Mouse (Mus musculus): ENCODE measurements around the gene Iqschfp.

Iqschfp gene

GRCm38 (mm10) chr3:68615042-68615810 lies 723.2 kb downstream of the Iqschfp start:
- peak in 1 of 2 experiments; percentile 20 for DNase-seq

DNA sequence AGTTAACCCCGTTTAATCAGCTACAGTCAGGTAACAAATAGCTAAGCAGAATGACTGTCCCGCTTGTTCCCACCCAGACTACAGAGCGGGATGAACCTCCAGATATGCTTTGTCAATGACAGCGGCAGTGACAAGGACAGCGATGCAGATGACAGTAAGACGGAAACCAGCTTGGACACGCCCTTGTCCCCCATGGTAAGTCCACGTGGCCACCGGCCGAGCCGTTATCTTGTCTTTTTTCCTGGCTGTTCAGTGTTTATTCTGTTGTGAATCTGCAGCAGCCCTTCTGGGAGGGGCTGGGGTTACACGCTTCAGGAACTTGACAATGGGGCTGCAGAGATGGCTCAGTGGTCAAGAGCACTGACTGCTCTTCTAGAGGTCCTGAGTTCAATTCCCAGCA lies 724.3 kb downstream of the Iqschfp start:
- peak in 1 of 2 experiments; percentile 32 for DNase-seq

GRCm38 (mm10) chr3:68617708-68618107 lies 725.7 kb downstream of the Iqschfp start:
- no peak for DNase-seq

DNA sequence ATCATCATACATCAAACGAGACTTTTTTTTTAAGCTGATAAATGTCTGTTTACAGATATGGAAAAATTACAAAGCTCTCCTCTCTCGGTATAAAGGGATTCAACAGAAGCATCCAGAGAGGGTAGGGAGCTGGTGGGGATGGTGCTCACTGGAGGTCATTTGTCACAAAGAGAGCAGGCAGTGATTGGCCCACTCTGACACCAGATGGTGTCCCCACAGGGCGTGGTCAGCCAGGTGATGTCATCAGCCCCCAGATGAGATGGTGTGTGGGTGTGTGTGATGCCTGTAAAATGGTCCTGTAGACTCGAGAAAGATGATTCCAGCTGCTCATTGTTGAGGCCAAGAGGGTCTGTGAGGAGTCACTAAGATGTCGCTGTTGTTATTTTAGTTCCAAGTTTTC lies 727.1 kb downstream of the Iqschfp start:
- no peak for DNase-seq

GRCm38 (mm10) chr3:68621971-68622370 lies 729.9 kb downstream of the Iqschfp start:
- no peak for DNase-seq

GRCm38 (mm10) chr3:68623036-68623435 lies 731.0 kb downstream of the Iqschfp start:
- DNase-seq: no peak

DNA sequence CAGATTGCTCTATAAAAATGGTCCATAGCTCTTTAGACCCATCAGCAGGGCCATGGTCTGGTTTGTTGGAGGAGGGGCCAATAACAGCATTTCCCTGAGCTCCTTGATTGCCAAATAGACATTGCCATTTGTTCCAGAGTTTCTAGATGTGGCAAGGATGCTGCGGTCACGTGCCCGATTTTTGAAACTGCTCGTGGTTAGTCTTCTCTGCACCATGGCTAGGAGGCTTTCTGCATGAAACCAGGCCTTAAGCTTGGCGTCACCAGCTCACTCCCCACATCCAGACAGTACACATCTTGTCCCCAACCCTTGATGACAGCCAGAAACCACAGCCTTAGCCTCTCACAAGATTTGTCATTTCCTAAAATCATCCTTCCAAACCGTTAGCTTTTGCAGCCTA lies 732.4 kb downstream of the Iqschfp start:
- no peak for DNase-seq

DNA sequence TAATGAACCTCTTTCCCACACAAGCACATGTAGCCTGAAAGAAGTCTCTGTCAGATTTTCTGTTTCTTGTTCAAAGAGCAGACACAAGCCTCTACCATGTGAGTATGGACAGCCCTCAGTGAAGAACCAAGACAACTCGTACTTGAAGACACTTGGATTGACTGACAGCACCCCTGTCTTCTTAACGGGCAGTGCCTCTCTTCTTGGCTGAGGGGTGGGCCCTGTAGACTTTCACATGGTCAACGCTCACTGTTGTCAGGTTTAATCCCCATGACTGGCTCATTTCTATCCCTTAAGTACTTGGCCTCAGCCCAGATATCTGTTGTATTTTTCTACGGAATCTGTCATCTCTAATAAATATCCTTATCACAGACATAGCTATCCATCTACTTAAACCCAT lies 738.2 kb downstream of the Iqschfp start:
- no peak for DNase-seq

DNA sequence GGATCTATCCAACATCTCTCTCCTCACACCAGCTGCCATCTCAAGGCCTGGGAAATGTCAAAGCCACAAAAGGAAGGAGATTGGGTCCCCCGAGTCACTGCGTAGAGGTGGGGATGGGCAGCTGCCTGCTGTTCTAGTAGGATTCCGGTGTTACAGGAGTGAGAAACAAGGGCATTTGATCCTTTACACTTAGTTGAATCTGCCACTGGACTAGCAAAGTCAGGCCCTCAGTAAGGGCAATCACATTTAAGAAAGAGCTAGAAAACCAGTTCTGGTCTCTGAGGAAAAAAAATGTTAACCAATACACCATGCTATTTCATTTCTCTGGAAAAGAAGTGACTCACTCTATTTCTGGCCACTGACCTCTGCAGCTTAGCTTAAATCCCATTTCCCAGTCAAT lies 738.8 kb downstream of the Iqschfp start:
- DNase-seq: no peak

GRCm38 (mm10) chr3:68632714-68633113 lies 740.7 kb downstream of the Iqschfp start:
- DNase-seq: no peak

DNA sequence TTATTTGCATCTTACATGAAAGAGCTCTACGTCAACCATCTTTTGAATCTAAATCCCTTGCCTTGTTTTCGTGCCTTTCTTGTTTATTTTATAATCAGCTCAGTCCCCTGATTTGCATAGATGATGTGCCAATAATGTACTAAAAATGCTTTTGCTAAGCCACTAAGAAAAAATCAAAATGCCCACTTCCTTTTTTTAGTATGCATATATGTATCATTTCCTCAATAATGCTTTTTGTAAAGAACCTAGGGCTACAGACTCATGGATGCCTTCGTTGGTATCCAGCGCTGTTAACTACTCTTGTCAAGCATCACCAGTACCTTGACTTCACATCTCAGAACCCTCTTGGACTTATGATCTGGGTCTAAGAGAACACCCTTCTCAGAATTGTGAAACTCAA lies 741.5 kb downstream of the Iqschfp start:
- DNase-seq: no peak

DNA sequence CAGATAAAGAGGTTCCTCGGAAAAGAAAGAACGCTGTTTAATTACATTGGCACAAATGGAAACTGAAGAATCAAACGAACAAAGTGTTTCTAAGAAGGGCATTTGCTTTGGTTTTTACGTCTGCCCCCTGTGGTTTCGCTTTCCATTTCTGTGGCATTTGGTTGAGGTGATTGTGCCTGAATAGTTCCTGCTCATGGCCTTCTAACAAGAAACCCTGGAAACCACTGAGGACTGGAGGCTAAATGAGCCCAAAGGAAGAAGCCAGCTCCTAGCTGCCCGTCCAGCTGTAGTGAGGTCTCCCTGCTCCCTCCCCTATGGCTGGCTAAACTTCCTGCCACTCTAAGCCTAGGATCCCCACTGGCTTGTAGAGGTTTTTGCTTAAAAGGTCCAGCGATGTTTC lies 745.9 kb downstream of the Iqschfp start:
- no peak for DNase-seq

GRCm38 (mm10) chr3:68638703-68639102 lies 746.7 kb downstream of the Iqschfp start:
- no peak for DNase-seq

- no peak for DNase-seq
These were observed 750.9 kb downstream of the Iqschfp start for GRCm38 (mm10) chr3:68642935-68643334.

DNA sequence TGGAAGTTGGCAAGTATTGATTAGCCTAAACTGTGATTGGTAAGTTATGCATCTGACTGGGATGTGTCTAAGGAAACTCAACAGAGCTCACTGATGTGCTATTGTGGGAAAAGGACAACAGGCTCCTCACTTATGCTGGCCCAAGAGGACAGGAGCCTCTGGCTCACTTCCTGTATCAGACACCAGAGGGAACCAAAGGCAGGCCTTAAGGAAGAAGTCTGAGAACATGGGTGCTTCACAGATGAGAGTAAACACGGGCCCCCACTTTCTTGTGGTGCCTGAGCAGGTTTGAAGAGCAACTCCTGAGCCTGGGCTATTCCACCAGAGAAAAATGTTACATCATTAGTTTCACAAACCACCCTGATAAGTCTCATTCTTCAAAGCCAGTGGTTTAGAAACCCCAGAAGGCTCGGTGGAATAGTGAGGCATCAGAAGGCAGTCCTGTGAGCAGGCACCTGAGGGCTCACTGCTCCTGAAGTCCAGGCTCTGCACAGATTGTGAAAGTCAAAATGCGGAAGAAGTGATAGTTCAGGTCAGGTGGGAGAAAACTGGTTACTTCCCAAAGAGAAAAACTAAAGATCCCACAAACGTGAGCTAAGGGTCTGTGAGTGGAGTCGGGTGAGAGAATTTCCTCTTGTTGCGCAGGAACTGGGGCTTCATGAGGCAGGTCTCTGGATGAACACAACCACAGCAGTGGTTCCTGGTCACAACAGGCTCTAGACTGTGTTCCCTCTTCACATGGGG lies 754.5 kb downstream of the Iqschfp start:
- peak in 1 of 2 experiments; percentile 49 for DNase-seq

GRCm38 (mm10) chr3:68647282-68647681 lies 755.2 kb downstream of the Iqschfp start:
- no peak for DNase-seq

DNA sequence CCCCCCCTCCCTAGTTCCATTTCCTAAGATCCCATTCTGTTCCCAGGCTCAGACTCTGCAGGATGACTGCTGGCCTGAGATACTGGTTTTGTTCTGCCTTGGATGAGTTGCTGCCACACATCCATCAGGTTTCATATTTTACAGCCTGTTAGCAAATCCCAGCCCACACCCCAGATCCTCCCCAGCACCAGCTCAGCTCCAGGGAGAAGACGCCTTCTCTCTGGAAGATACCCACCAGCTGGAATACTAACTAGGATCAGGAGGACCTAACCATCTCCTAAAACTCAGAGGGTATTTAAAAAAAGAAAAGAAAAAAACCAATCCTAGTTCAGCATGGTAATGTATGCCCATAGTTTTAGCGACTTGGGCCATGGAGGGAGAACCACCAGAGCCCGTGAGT lies 758.2 kb downstream of the Iqschfp start:
- no peak for DNase-seq

- no peak for DNase-seq
These were observed 764.7 kb downstream of the Iqschfp start for GRCm38 (mm10) chr3:68656607-68657352.

- no peak for DNase-seq
These were observed 765.7 kb downstream of the Iqschfp start for GRCm38 (mm10) chr3:68657589-68658245.

GRCm38 (mm10) chr3:68659996-68660395 lies 768.0 kb downstream of the Iqschfp start:
- no peak for DNase-seq

DNA sequence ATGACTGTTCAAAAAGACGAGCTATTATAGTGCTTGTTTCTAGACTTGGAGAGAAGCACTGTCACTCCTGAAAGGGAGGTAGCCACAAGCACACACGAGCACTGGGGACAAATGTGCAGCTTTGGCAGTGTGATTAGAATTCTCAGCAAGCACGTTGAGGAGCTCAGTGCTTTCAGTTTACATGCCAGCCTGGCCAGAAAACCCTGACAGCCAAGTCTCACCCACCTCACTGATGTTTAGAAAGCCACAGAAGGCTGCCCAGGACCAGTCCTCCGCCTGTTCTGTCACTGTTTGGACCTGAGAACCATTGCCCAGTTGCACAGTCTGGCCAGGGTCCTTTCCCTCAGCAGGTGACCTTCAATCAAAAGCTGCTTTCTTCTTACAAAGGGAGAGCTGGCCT lies 768.5 kb downstream of the Iqschfp start:
- no peak for DNase-seq

- DNase-seq: no peak
These were observed 770.4 kb downstream of the Iqschfp start for GRCm38 (mm10) chr3:68662386-68662785.

- no peak for DNase-seq
These were observed 772.3 kb downstream of the Iqschfp start for GRCm38 (mm10) chr3:68664337-68664736.
